Mouse (Mus musculus) midbrain, embryonic 15.5 days (tissue): ENCODE data around the gene Krt87. TPM values are rescaled to one million over a fixed set of nuclear protein-coding genes. Genes with fewer than 3 reads are reported as not detected.

Source experiments
- ATAC-seq: fragments of 200-750 bp; cut with Nextera tagmentation; replicated peaks from 2 replicates; pipeline ENCODE4 v1.8.0; 2017; ENCODE audit warnings: moderate TSS enrichment
- H3K27ac ChIP-seq: fragments of 300-500 bp; sonication (generic); 2 replicates; pipeline ENCODE4 v1.5.1; 2015; ENCODE audit warnings: mild to moderate bottlenecking, inconsistent platforms
- H3K27me3 ChIP-seq: fragments of 300-500 bp; sonication (generic); replicated peaks from 2 replicates; pipeline ENCODE4 v1.6.1; 2015; ENCODE audit warnings: inconsistent platforms
- H3K36me3 ChIP-seq: fragments of 300-500 bp; sonication (generic); replicated peaks from 2 replicates; pipeline ENCODE4 v1.6.1; 2015; ENCODE audit warnings: inconsistent platforms
- H3K4me1 ChIP-seq: fragments of 300-500 bp; sonication (generic); 2 replicates; pipeline ENCODE4 v1.6.1; 2015; ENCODE audit warnings: inconsistent platforms
- H3K4me2 ChIP-seq: fragments of 300-500 bp; sonication (generic); 2 replicates; pipeline ENCODE4 v1.6.1; 2015; ENCODE audit warnings: inconsistent platforms, mild to moderate bottlenecking, moderate library complexity
- H3K4me3 ChIP-seq: fragments of 300-500 bp; sonication (generic); 2 replicates; pipeline ENCODE4 v1.5.1; 2015; ENCODE audit warnings: mild to moderate bottlenecking, inconsistent platforms
- H3K9ac ChIP-seq: fragments of 300-500 bp; sonication (generic); 2 replicates; pipeline ENCODE4 v1.6.1; 2015; ENCODE audit warnings: mild to moderate bottlenecking, inconsistent platforms
- H3K9me3 ChIP-seq: fragments of 300-500 bp; sonication (generic); 2 replicates; pipeline ENCODE4 v1.6.1; 2016; ENCODE audit warnings: inconsistent platforms
- WGBS: fragments of 180-500 bp; shearing (Covaris S2); methylation state at CpG from one replicate; pipeline ENCODE4 v1.1.7; 2015; ENCODE audit warnings: mixed read lengths; 5-methylcytosine and 5-hydroxymethylcytosine counted together
- polyA plus RNA-seq: library from polyadenylated mRNA; unstranded; fragments of >200 nt; fragmentation: Nextera tagmentation; extraction: Ambion mirVana; gene quantifications from 2 replicates; pipeline ENCODE4 v1.2.1, GENCODE M21; 2015

Krt87 gene
- polyA plus RNA-seq, 1 experiment from 2014 or later, result 0.40 TPM

- Histone ChIP-seq H3K27ac (no peak overlapping the region), H3K4me1 (peaks cover 5% of the 10 kb centered on the region), H3K9me3 (no peaks in the 10 kb centered on the region), H3K4me2 (no peak overlapping the region), H3K27me3 (no peaks in the 10 kb centered on the region), H3K9ac (no peak overlapping the region), H3K4me3 (no peak overlapping the region), H3K36me3 (no peaks in the 10 kb centered on the region)
- no peak for ATAC-seq
- 90% methylated on average over 6 of the region's 6 CpGs for WGBS
Measured at GRCm38 (mm10) chr15:101455891-101456290, 17.3 kb upstream of the Krt87 start.

- 93% methylated on average over 2 of the region's 2 CpGs for WGBS
- H3K4me3 ChIP-seq, result no peak overlapping the region
- H3K36me3 ChIP-seq, result no peaks in the 10 kb centered on the region
- peaks cover 5% of the 10 kb centered on the region for H3K4me1 ChIP-seq
- H3K9me3 ChIP-seq, result no peaks in the 10 kb centered on the region
- H3K27me3 ChIP-seq, result no peaks in the 10 kb centered on the region
- no peak overlapping the region for H3K27ac ChIP-seq
- no peak overlapping the region for H3K9ac ChIP-seq
- ATAC-seq, result no peak
- H3K4me2 ChIP-seq, result no peak overlapping the region
Measured at GRCm38 (mm10) chr15:101455292-101455691, 16.7 kb upstream of the Krt87 start.

DNA sequence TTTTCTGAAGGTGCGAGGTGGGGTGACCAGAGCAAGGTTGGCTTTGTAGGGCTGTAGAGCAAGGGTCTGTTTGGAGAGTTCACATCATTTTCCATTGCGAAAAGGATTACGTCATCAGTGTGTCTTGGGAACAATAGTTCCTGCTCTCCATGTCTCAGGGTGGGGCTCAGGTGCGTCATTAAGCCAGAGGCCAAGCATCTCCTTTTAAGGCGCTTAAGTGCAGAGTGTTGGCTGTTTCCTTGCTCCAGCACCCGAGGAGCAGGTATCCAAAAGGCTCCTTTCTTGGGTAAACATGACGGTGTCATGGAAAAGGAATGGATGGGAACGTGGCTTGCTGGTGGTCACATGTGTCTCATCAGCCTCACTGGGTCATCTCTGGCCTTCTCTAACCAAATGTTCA is 16.2 kb upstream of the Krt87 start:
- Histone ChIP-seq H3K4me2 (no peak overlapping the region), H3K27me3 (no peaks in the 10 kb centered on the region), H3K27ac (no peak overlapping the region), H3K9ac (no peak overlapping the region), H3K4me1 (peaks cover 5% of the 10 kb centered on the region), H3K4me3 (no peak overlapping the region), H3K36me3 (no peaks in the 10 kb centered on the region), H3K9me3 (no peaks in the 10 kb centered on the region)
- no peak for ATAC-seq
- 91% methylated on average over 8 of the region's 8 CpGs for whole genome bisulfite sequencing

DNA sequence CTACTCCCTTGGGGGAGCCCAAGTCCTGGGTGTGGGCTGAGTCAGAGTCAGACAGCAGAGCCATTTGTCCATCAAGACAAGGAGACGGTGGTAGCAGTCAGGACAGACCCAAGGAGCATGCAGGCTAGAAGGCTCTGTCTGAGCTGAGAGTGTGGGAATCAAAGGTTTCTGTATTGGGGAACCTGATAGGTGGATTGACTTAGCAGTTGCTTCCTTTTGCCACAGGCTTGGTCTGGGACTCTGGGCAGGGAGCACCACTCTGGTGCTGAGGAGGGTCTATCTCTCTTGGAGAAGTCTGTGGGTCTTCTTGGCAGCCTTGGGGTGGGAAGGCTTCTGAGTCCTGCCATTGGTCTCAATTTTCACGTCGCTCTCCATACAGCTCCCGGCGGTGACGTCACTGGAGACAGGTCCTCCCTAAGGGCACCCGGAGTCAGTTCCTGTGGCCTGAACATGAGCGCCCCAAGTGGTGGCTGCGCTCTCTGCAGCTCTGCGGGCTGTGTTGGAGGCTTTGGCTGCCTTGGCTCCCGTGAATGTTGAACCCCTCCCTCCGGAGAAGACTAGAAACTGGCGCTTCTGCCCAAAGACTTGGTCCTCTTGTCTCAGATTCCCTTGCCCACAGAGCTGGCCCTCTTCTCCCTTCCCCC is 14.6 kb upstream of the Krt87 start:
- H3K9me3 ChIP-seq, result no peaks in the 10 kb centered on the region
- WGBS, result 7% methylated on average over 13 of the region's 13 CpGs
- no peak overlapping the region for H3K9ac ChIP-seq
- no peaks in the 10 kb centered on the region for H3K27me3 ChIP-seq
- H3K27ac ChIP-seq, result no peak overlapping the region
- peaks cover 2% of the 10 kb centered on the region for H3K4me1 ChIP-seq
- no peak for ATAC-seq
- peak overlapping the region; percentile 9; the same call in 1 of the 2 replicates for H3K4me2 ChIP-seq
- H3K36me3 ChIP-seq, result no peaks in the 10 kb centered on the region
- H3K4me3 ChIP-seq, result no peak overlapping the region

DNA sequence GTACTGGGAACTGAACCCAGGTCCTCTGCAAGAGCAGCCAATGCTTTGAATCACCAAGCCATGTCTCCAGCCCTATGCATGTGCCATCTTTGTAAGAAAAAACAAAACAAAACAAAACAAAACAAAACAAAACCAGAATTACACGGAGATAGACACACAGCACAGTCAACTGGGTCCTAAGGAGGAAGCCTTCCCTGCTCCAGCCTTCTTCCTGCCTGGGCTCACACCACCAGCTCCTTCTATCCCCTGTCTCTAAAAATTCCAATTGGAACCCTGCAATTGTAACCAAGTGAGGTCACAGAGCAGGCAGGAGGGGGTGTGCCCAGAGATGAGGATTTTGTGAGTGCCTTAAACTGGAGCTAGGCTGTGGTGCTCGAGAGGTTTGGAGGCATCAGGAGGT is 8.8 kb upstream of the Krt87 start, which contains the start of gene Krt88:
Krt88 (plus strand) TSS at position 301 of the 400 bp plus-strand sequence.
- Histone ChIP-seq H3K4me2 (no peak within 1 kb of the TSS), H3K36me3 (no peaks in the 10 kb centered on the region), H3K4me1 (no peaks in the 10 kb centered on the region), H3K4me3 (no peak within 1 kb of the TSS), H3K27me3 (no peaks in the 10 kb centered on the region), H3K9ac (no peak within 1 kb of the TSS), H3K27ac (no peak within 1 kb of the TSS), H3K9me3 (no peaks in the 10 kb centered on the region)
- ATAC-seq, result no peak
- 84% methylated on average over 2 of the region's 2 CpGs for WGBS

- no peaks in the 10 kb centered on the region for H3K4me1 ChIP-seq
- H3K27me3 ChIP-seq, result no peaks in the 10 kb centered on the region
- no peaks in the 10 kb centered on the region for H3K36me3 ChIP-seq
- H3K27ac ChIP-seq, result no peak overlapping the region
- no peak overlapping the region for H3K4me2 ChIP-seq
- 75% methylated on average over 11 of the region's 11 CpGs for WGBS
- no peak overlapping the region for H3K4me3 ChIP-seq
- ATAC-seq, result no peak
- no peaks in the 10 kb centered on the region for H3K9me3 ChIP-seq
- H3K9ac ChIP-seq, result no peak overlapping the region
Measured at GRCm38 (mm10) chr15:101446572-101446971, 8.0 kb upstream of the Krt87 start.

DNA sequence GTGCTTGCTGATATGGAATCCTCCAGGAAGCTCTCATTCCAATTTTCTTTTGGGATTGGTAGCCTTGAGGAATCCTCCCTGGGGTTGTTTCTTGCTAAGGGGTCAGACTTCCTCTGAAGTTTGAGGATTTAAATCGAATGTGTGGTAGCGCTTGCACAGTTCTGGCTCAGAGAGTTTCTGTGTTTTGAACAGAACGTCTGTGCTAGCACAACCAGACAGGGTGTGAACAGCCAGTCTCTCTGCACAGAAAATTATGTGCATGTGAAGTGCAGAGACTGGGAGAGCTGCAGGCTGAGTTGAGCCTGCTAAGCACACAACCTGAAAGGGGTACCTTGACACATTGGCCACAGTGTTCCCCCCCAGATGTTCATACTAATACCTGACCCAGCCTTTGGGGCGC is 2.2 kb upstream of the Krt87 start:
- Histone ChIP-seq H3K4me1 (peaks cover 10% of the 10 kb centered on the region; the same call in 1 of the 2 replicates), H3K27ac (no peak overlapping the region), H3K9me3 (no peaks in the 10 kb centered on the region), H3K27me3 (peaks cover 25% of the 10 kb centered on the region), H3K9ac (no peak overlapping the region), H3K4me3 (no peak overlapping the region), H3K4me2 (no peak overlapping the region), H3K36me3 (no peaks in the 10 kb centered on the region)
- no peak for ATAC-seq
- WGBS, result 80% methylated on average over 4 of the region's 4 CpGs

- H3K4me2 ChIP-seq, result no peak overlapping the region
- peaks cover 25% of the 10 kb centered on the region for H3K27me3 ChIP-seq
- no peak overlapping the region for H3K4me3 ChIP-seq
- no peaks in the 10 kb centered on the region for H3K36me3 ChIP-seq
- H3K4me1 ChIP-seq, result peaks cover 10% of the 10 kb centered on the region; the same call in 1 of the 2 replicates
- 88% methylated on average over 7 of the region's 7 CpGs for WGBS
- no peak overlapping the region for H3K27ac ChIP-seq
- no peaks in the 10 kb centered on the region for H3K9me3 ChIP-seq
- no peak overlapping the region for H3K9ac ChIP-seq
- no peak for ATAC-seq
Measured at GRCm38 (mm10) chr15:101436611-101437010, 2.0 kb downstream of the Krt87 start.

DNA sequence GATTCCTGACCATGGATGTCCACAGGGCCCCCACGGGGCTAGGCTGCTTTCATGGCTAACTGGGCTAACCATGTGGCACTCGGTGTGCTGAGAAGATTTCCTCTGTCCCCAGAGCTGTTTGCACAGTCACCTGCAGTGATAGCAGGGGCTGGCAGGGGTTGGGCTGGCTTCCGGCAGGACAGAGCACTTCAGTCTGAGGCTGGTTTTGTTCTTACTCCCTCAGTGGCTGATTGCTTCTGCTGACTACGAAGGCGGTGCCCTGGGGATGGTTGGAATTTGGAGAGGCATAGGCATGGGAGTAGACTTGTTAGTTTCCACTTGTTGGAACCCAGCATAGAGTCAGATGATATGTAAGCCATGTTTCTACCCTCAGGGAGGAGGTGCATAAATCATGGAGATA is 13.7 kb downstream of the Krt87 start:
- H3K9me3 ChIP-seq, result no peaks in the 10 kb centered on the region
- H3K9ac ChIP-seq, result no peak overlapping the region
- H3K4me3 ChIP-seq, result no peak overlapping the region
- H3K4me1 ChIP-seq, result no peaks in the 10 kb centered on the region
- no peak overlapping the region for H3K27ac ChIP-seq
- no peaks in the 10 kb centered on the region for H3K36me3 ChIP-seq
- no peak overlapping the region for H3K4me2 ChIP-seq
- H3K27me3 ChIP-seq, result no peaks in the 10 kb centered on the region
- no peak for ATAC-seq
- WGBS, result 30% methylated on average over 5 of the region's 5 CpGs

- Histone ChIP-seq H3K9me3 (no peaks in the 10 kb centered on the region), H3K4me3 (no peak overlapping the region), H3K27me3 (no peaks in the 10 kb centered on the region), H3K4me1 (no peaks in the 10 kb centered on the region), H3K9ac (no peak overlapping the region), H3K36me3 (no peaks in the 10 kb centered on the region), H3K27ac (no peak overlapping the region), H3K4me2 (no peak overlapping the region)
- WGBS, result 62% methylated on average over 6 of the region's 6 CpGs
- no peak for ATAC-seq
Measured at GRCm38 (mm10) chr15:101420903-101421302, 17.7 kb downstream of the Krt87 start.

DNA sequence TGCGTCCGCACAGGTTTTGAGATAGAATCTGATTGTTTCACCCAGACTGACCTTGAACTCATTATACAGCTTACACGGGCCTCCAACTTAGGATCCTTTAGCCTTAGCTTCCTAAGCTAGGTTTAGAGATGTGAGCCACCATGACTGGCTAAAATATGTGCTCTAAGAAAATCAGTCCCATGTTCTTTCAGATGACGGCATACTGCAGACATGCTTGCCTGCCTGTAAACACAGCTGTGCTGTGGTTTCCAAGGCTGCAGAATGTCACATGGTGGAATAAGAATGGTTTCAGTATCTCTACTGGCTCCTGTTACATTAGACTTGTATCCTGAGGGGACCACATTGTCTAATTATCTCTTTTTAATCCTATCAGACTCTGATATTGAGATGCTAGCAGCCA is 19.7 kb downstream of the Krt87 start:
- no peak overlapping the region for H3K9ac ChIP-seq
- H3K27me3 ChIP-seq, result no peaks in the 10 kb centered on the region
- no peak overlapping the region for H3K4me3 ChIP-seq
- H3K9me3 ChIP-seq, result no peaks in the 10 kb centered on the region
- no peak for ATAC-seq
- no peak overlapping the region for H3K4me2 ChIP-seq
- 81% methylated on average over 4 of the region's 4 CpGs for WGBS
- H3K36me3 ChIP-seq, result no peaks in the 10 kb centered on the region
- peaks cover 3% of the 10 kb centered on the region; the same call in 1 of the 2 replicates for H3K4me1 ChIP-seq
- H3K27ac ChIP-seq, result no peak overlapping the region

- H3K27ac ChIP-seq, result no peak overlapping the region
- H3K27me3 ChIP-seq, result peaks cover 10% of the 10 kb centered on the region
- no peak overlapping the region for H3K4me3 ChIP-seq
- 42% methylated on average over 11 of the region's 11 CpGs for WGBS
- H3K9me3 ChIP-seq, result no peaks in the 10 kb centered on the region
- H3K9ac ChIP-seq, result no peak overlapping the region
- H3K4me1 ChIP-seq, result peaks cover 3% of the 10 kb centered on the region; the same call in 1 of the 2 replicates
- ATAC-seq, result no peak
- no peak overlapping the region for H3K4me2 ChIP-seq
- H3K36me3 ChIP-seq, result no peaks in the 10 kb centered on the region
Measured at GRCm38 (mm10) chr15:101414807-101415565, 23.6 kb downstream of the Krt87 start.
